Mouse (Mus musculus) kidney, postnatal 25 days (tissue): Measurements from ENCODE around the gene Zfp598.
A peak's percentile ranks its signal among the peaks of the same experiment; 100 is the strongest.

Source experiments
- DNase-seq, 2 experiments: peaks; one replicate each; pipeline ENCODE4 v3.0.0; 2021; ENCODE audit warnings: mixed read lengths in 2 of 2

The Zfp598 gene

GRCm38 (mm10) chr17:24669545-24670245 lies at the start of gene Zfp598:
Gene Zfp598 (plus strand): TSS chr17:24669687.
- peak; percentile 97 for DNase-seq

DNA sequence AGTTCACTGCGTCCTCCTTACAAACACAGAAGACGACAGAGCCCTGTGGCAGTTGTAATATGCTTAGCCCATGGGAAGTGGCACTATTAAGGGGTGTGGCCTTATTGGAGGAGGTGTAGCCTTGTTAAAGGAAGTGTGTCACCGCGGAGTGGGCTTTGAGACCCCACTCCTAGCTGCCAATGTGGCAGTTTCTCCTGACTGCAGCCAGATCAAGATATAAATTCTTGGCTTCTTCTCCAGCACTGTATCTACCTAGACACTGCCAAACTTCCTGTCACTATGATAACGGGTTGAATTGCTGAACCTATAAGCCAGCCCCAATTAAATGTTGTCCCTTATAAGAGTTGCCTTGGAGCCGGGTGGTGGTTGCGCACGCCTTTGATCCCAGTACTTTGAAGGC lies 44.0 kb upstream of the Zfp598 start:
- DNase-seq: no peak

GRCm38 (mm10) chr17:24628646-24629045 lies 40.8 kb upstream of the Zfp598 start:
- DNase-seq: peak; percentile 74 to 86

DNA sequence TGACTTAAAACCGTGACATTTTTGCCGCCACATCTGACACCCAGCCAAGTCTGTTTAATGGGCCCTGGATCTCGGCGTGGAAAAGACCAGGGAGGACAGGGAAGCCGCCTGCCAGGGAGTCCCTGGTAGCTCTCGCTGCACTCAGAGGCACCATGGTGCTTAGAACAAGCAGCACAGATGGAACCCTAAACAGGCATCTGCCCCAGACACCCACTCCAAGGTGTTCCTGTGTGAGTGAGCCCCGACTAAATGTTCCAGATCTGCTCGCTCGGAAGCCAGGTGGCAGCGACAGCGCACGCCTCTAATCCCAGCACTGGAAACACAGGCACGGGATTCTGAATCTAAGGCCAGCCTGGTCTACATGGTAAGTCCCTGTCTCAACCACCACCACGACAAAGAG lies 39.4 kb upstream of the Zfp598 start:
- no peak for DNase-seq

- DNase-seq: peak; percentile 87 to 93
Measured at GRCm38 (mm10) chr17:24632167-24632812, 37.2 kb upstream of the Zfp598 start, which contains the start of the genes Tsc2 and Nthl1. Gene Tsc2 (minus strand): TSS chr17:24632630. Gene Nthl1 (plus strand): TSS chr17:24632680.

- DNase-seq: peak; percentile 79 to 89
Measured at GRCm38 (mm10) chr17:24632813-24633449, 36.6 kb upstream of the Zfp598 start.

DNA sequence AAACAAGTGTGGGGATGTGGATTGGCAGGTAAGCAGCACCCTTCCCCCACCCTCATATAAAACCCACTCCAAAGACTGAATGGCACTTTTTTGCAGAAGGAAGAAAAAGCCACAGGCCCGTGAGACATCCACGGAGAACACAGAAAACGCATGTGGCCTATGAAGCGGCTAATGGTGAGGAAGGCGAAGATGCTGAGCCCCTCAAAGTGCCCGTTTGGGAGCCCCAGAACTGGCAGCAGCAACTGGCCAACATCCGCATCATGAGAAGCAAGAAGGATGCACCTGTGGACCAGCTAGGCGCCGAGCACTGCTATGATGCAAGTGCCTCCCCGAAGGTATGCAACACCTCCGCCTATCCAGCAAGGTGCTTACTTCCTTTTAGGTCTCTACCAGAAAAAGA lies 35.7 kb upstream of the Zfp598 start:
- DNase-seq: no peak

DNA sequence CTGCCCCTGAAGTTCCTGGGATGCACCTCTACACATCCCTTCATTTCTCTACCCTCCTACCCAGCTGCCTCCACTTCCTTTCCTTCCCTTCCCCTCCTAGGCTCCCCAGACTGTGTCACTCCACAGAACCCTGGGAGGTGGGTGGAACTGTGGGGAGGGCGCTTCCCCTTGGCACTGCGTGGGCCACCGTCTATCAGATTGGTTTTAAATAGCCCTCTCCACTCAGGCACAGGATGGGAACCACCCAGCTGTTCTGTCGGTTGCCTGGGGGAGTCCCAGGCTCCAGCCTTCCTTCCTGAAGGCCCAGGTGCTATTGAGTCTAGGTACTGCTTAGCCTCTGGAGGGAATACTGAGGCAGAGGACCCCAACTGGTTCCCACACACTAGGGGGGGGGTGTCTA lies 34.5 kb upstream of the Zfp598 start:
- DNase-seq: peak; percentile 58 to 81

GRCm38 (mm10) chr17:24635694-24636093 lies 33.8 kb upstream of the Zfp598 start:
- DNase-seq: peak in 1 of 2 experiments; percentile 43

DNA sequence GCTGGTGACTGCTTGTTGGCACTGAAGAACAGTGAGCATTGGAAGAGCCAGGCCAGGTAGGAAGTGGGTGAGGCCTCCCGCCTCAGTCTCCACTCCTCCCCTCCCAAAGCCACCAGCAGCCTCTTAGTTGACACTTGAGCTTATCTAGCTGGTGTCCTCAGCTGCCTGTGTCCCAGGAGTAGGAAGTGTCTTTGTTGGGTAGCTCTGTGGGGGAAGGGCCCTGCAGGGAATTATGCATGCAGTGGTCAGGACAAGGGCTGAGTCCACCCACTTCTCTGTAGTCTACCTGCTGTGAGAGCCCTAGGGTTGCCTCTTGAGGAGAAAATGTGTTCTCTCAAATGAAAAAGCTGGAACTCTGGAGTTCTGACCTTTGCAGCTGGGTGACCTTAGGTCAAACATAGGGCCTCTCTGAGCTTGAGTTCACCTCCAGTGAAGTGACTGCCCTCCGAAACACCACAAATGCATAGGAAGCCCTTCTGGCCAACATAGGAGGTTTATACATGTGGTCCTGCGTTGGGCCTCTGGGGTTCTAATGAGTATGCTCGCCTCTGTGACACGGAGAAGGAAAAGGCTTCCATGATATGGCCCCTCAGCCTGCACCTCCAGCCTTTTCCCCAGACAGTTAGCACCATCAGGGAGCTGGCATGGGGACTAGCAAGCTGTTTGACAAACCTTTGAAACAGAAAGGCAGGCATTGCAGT lies 32.6 kb upstream of the Zfp598 start:
- DNase-seq: no peak

- DNase-seq: peak; percentile 49 to 64
Measured at GRCm38 (mm10) chr17:24638214-24638613, 31.3 kb upstream of the Zfp598 start.

GRCm38 (mm10) chr17:24638840-24639239 lies 30.6 kb upstream of the Zfp598 start:
- peak; percentile 80 to 87 for DNase-seq

- no peak for DNase-seq
Measured at GRCm38 (mm10) chr17:24639571-24639988, 29.9 kb upstream of the Zfp598 start.

DNA sequence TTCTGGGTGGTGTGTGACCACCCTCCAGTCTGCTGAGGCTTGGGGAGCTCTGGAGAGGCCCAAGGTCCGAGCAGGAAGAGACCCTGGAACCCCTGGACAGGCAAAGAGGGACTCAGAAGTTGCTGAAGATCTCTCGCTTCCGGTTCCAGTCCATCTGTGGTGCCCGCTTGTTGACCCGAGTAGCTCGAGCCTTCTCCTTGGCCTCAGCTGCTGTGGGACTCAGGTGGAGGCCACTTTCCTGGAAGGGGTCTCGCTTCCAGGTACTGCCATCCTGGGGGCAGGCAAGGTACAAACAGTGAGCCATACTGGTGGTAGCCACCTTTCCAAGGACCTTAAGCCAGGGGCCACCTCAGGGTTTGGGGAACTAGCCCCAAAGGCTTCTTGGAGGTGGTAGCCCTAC lies 29.4 kb upstream of the Zfp598 start:
- DNase-seq: no peak

GRCm38 (mm10) chr17:24640581-24640980 lies 28.9 kb upstream of the Zfp598 start:
- DNase-seq: no peak

- no peak for DNase-seq
Measured at GRCm38 (mm10) chr17:24641944-24642343, 27.5 kb upstream of the Zfp598 start.

GRCm38 (mm10) chr17:24642791-24643343 lies 26.6 kb upstream of the Zfp598 start:
- DNase-seq: no peak

DNA sequence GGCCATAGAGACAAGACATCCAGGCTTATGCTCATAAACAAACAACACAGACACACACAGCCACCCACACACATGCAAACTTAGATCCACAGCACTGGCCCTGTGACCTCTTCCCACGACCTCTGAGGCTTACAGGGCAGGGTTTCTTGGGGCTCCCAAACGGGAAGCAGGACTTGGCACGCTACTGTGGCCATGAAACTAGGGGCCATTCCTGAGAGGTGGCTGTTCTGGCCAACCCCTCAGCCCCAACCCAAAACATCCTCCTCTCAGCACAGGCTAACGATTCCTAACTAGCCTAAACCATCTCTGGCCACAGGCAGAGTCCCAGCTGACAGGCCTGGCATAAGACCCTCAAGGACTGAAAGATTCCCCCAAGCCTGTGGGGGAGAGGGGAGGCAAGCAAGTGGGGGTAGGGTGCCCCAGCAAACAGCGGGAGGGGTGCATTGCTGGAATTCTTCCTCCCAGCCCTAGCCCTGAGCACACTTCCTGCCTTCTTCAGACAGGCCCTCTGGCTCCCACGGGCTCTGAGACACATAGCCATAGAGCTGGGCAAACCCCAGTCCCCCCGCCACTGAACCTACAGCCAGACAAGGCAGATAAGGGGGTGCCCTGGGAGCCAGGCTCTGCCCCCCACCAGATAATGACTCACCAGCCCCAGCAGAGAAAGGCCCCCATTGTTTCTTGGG lies 25.3 kb upstream of the Zfp598 start:
- peak; percentile 55 to 74 for DNase-seq

DNA sequence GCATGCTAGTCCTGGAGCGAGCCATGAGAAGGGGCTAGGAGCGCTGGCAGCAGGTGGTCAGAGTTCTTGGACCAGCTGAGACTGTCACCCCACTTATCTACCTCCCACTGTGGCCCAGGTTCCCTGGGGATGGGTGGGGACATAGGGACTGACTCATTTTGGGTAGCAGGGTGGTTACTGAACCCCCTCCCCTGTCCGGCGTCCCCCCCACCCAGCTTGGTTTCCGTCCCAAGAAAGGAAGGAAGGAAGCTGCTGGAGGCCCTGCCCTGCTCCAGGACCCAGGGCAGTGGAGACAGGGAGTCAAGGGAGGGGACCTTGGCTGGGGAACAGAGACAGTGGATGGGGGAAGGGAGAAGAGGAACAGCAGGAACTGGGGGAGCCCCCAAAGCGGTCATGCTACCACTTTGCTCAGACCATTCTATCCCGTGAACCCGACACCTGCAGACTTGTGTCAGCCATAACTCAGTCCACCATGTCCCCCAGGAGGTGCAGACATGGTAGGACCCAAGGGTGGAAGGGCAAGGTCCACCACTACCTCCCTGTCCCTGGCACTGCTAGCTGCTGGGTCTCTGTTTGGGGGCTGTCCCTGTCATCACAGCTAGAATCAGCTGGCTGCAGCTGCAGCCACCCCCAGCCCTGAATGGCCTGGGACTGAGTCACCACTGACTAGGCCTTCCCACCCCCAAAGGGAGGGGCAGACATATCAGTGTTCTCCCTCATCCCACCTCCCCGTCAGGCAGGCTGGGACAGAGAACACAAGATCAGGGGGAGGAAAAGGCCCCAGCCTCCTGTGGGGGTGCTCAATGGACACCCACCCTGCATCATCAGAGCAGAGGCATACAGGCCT lies 24.4 kb upstream of the Zfp598 start:
- peak; percentile 69 to 88 for DNase-seq

GRCm38 (mm10) chr17:24645916-24646315 lies 23.6 kb upstream of the Zfp598 start:
- peak; percentile 64 to 86 for DNase-seq

- no peak for DNase-seq
Measured at GRCm38 (mm10) chr17:24646381-24646780, 23.1 kb upstream of the Zfp598 start.
